Mouse (Mus musculus): ENCODE measurements around the gene Acp4.

DNA sequence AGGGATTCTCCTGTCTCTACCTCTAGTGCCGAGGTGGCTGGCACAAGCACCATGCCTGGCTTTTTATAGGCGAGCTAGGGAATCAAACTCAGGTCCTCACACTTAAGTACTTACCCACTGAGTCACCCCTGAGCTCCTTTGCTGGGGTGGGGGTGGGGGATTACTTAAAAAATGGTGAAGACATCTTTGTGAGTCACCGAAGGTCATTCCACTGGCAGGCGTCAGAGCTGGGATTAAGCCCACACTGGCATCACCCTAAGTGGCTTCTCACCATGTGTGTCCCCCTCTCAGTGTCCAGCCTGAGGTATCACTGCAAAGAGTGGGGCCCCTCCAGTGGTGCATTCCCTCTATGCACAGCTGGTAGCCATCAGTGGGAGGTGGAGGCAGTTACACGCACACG is 3.2 kb upstream of the Acp4 start:
- TF ChIP-seq HCFC1 (IDR thresholded peaks at IDR 0.05; ENCODE audit: borderline replicate concordance, insufficient read depth, low read length) (no peak), CHD2 (IDR thresholded peaks at IDR 0.05; ENCODE audit: low read depth, low read length) (no peak), ZNF384 (IDR thresholded peaks at IDR 0.05; ENCODE audit: low read depth, low read length) (no peak), ZC3H11A (IDR thresholded peaks at IDR 0.05; ENCODE audit: borderline replicate concordance, low read depth, low read length) (no peak), MAFK (IDR thresholded peaks at IDR 0.05; ENCODE audit: insufficient read depth, low read depth, low read length) (no peak)
